Mouse (Mus musculus) hindbrain, embryonic 11.5 days (tissue): ENCODE measurements at regions not wholly inside any gene's neighbourhood (a gene's known extent, or its start where the extent isn't known, plus 50 kb on each side); places are given as distances from the start of the nearest gene placed in this dataset.

Experiments used
- ATAC-seq: fragments of 200-750 bp; cut with Nextera tagmentation; 2 replicates; pipeline ENCODE4 v1.8.0; 2017; ENCODE audit warnings: mild to moderate bottlenecking, moderate TSS enrichment, moderate library complexity; ENCODE audit not compliant: low FRiP score
- DNase-seq: peaks from one replicate; pipeline ENCODE4 v3.0.0-alpha.2; 2015; ENCODE audit warnings: low spot score
- H3K27ac ChIP-seq: fragments of 300-500 bp; sonication (generic); 2 replicates; pipeline ENCODE4 v1.5.1; 2014; ENCODE audit warnings: mild to moderate bottlenecking, low read depth, low read length
- H3K27me3 ChIP-seq: fragments of 300-500 bp; sonication (generic); 2 replicates; pipeline ENCODE4 v1.6.1; 2014; ENCODE audit warnings: mild to moderate bottlenecking, low read length, moderate library complexity, mixed read lengths; ENCODE audit not compliant: control insufficient read depth, insufficient read depth
- H3K36me3 ChIP-seq: fragments of 300-500 bp; sonication (generic); 2 replicates; pipeline ENCODE4 v1.6.1; 2014; ENCODE audit warnings: mild to moderate bottlenecking, low read length, moderate library complexity, mixed read lengths; ENCODE audit not compliant: control insufficient read depth, insufficient read depth
- H3K4me1 ChIP-seq: fragments of 300-500 bp; sonication (generic); replicated peaks from 2 replicates; pipeline ENCODE4 v1.6.1; 2014; ENCODE audit warnings: low read length, mixed read lengths; ENCODE audit not compliant: control insufficient read depth, insufficient read depth
- H3K4me2 ChIP-seq: fragments of 300-500 bp; sonication (generic); replicated peaks from 2 replicates; pipeline ENCODE4 v1.6.1; 2014; ENCODE audit warnings: mild to moderate bottlenecking, low read depth, low read length
- H3K4me3 ChIP-seq: fragments of 300-500 bp; sonication (generic); 2 replicates; pipeline ENCODE4 v1.5.1; 2014; ENCODE audit warnings: low read depth, low read length
- H3K9ac ChIP-seq: fragments of 300-500 bp; sonication (generic); 2 replicates; pipeline ENCODE4 v1.6.1; 2014; ENCODE audit warnings: low read depth, low read length
- H3K9me3 ChIP-seq: fragments of 300-500 bp; sonication (generic); 2 replicates; pipeline ENCODE4 v1.6.1; 2016; ENCODE audit warnings: low read length; ENCODE audit not compliant: control insufficient read depth
- WGBS: fragments of 180-500 bp; shearing (Covaris S2); extraction: QIAGEN DNeasy Blood & Tissue Kit; methylation state at CpG from one replicate; pipeline ENCODE4 v1.1.7; 2014; 5-methylcytosine and 5-hydroxymethylcytosine counted together

GRCm38 (mm10) chr8:118137846-118138245, 145.7 kb upstream of the Cdh13 start:
- no peak for DNase-seq
- Histone ChIP-seq H3K4me1 (no peaks in the 10 kb centered on the region), H3K9me3 (no peaks in the 10 kb centered on the region), H3K27me3 (no peaks in the 10 kb centered on the region), H3K4me2 (no peak overlapping the region), H3K36me3 (no peaks in the 10 kb centered on the region), H3K27ac (no peak overlapping the region), H3K9ac (no peak overlapping the region), H3K4me3 (no peak overlapping the region)
- WGBS, result 77% methylated on average over 3 of the region's 3 CpGs
- ATAC-seq, result no peak

GRCm38 (mm10) chr8:118124993-118125392, 158.5 kb upstream of the Cdh13 start:
- Histone ChIP-seq H3K4me2 (no peak overlapping the region), H3K9me3 (no peaks in the 10 kb centered on the region), H3K27me3 (no peaks in the 10 kb centered on the region), H3K36me3 (no peaks in the 10 kb centered on the region), H3K4me1 (no peaks in the 10 kb centered on the region), H3K27ac (no peak overlapping the region), H3K9ac (no peak overlapping the region), H3K4me3 (no peak overlapping the region)
- WGBS, result 79% methylated on average over 7 of the region's 7 CpGs
- DNase-seq, result peak; percentile 30
- ATAC-seq, result no peak

GRCm38 (mm10) chr8:118114253-118114652, 169.3 kb upstream of the Cdh13 start:
- ATAC-seq, result no peak
- no peak overlapping the region for H3K4me2 ChIP-seq

GRCm38 (mm10) chr8:118104464-118105050, 179.0 kb upstream of the Cdh13 start:
- Histone ChIP-seq H3K27me3 (no peaks in the 10 kb centered on the region), H3K9me3 (no peaks in the 10 kb centered on the region), H3K9ac (no peak overlapping the region), H3K4me3 (no peak overlapping the region), H3K36me3 (no peaks in the 10 kb centered on the region), H3K4me1 (no peaks in the 10 kb centered on the region; the same call in 1 of the 2 replicates), H3K4me2 (no peak overlapping the region), H3K27ac (no peak overlapping the region)
- 76% methylated on average over 14 of the region's 14 CpGs for WGBS
- DNase-seq (no peak), ATAC-seq (no peak)

More at GRCm38 (mm10) chr8:118114253-118114652, 169.3 kb upstream of the Cdh13 start:
- no peak for DNase-seq
- no peak overlapping the region for H3K27ac ChIP-seq
- H3K9me3 ChIP-seq, result no peaks in the 10 kb centered on the region
- H3K4me1 ChIP-seq, result no peaks in the 10 kb centered on the region
- H3K9ac ChIP-seq, result no peak overlapping the region
- no peaks in the 10 kb centered on the region for H3K36me3 ChIP-seq
- H3K27me3 ChIP-seq, result no peaks in the 10 kb centered on the region
- 77% methylated on average over 8 of the region's 8 CpGs for whole genome bisulfite sequencing
- H3K4me3 ChIP-seq, result no peak overlapping the region

- Histone ChIP-seq H3K9ac (no peak overlapping the region), H3K27me3 (no peaks in the 10 kb centered on the region), H3K4me1 (peaks cover 4% of the 10 kb centered on the region; the same call in 1 of the 2 replicates), H3K4me3 (no peak overlapping the region), H3K9me3 (no peaks in the 10 kb centered on the region), H3K36me3 (no peaks in the 10 kb centered on the region), H3K27ac (no peak overlapping the region), H3K4me2 (no peak overlapping the region)
- ATAC-seq (no peak), DNase-seq (no peak)
- WGBS, result 79% methylated on average over 8 of the region's 8 CpGs
Observed at GRCm38 (mm10) chr8:118101346-118101745, 182.2 kb upstream of the Cdh13 start.

GRCm38 (mm10) chr8:118062736-118063135, 220.8 kb upstream of the Cdh13 start:
- 74% methylated on average over 5 of the region's 5 CpGs for WGBS
- no peak for ATAC-seq
- no peaks in the 10 kb centered on the region for H3K9me3 ChIP-seq
- no peak overlapping the region for H3K4me2 ChIP-seq
- H3K4me1 ChIP-seq, result 0 out of 2 replicates have a peak, but pooled peaks cover 3% of the 10 kb centered on the region
- no peaks in the 10 kb centered on the region for H3K27me3 ChIP-seq
- H3K4me3 ChIP-seq, result no peak overlapping the region
- H3K27ac ChIP-seq, result no peak overlapping the region
- no peak for DNase-seq
- H3K36me3 ChIP-seq, result no peaks in the 10 kb centered on the region
- H3K9ac ChIP-seq, result no peak overlapping the region

- WGBS, result 88% methylated on average over 6 of the region's 6 CpGs
- H3K9ac ChIP-seq, result no peak overlapping the region
- no peak for DNase-seq
Observed at GRCm38 (mm10) chr8:118056781-118057180, 226.8 kb upstream of the Cdh13 start.

GRCm38 (mm10) chr8:118055536-118055935, 228.0 kb upstream of the Cdh13 start:
- Histone ChIP-seq H3K36me3 (no peaks in the 10 kb centered on the region), H3K4me2 (no peak overlapping the region), H3K4me3 (no peak overlapping the region), H3K9ac (no peak overlapping the region), H3K27ac (no peak overlapping the region), H3K27me3 (no peaks in the 10 kb centered on the region), H3K4me1 (no peaks in the 10 kb centered on the region), H3K9me3 (no peaks in the 10 kb centered on the region)
- DNase-seq (no peak), ATAC-seq (no peak)
- WGBS, result 83% methylated on average over 5 of the region's 5 CpGs

More at GRCm38 (mm10) chr8:118056781-118057180, 226.8 kb upstream of the Cdh13 start:
- no peak overlapping the region for H3K27ac ChIP-seq
- H3K9me3 ChIP-seq, result no peaks in the 10 kb centered on the region
- no peaks in the 10 kb centered on the region for H3K4me1 ChIP-seq
- H3K27me3 ChIP-seq, result no peaks in the 10 kb centered on the region
- ATAC-seq, result no peak
- no peak overlapping the region for H3K4me2 ChIP-seq
- no peak overlapping the region for H3K4me3 ChIP-seq
- H3K36me3 ChIP-seq, result no peaks in the 10 kb centered on the region

GRCm38 (mm10) chr8:118050386-118050785, 233.1 kb upstream of the Cdh13 start:
- Histone ChIP-seq H3K9me3 (no peaks in the 10 kb centered on the region), H3K27ac (no peak overlapping the region), H3K27me3 (no peaks in the 10 kb centered on the region), H3K36me3 (no peaks in the 10 kb centered on the region), H3K4me2 (no peak overlapping the region), H3K9ac (no peak overlapping the region), H3K4me1 (no peaks in the 10 kb centered on the region), H3K4me3 (no peak overlapping the region)
- DNase-seq (no peak), ATAC-seq (no peak)
- 91% methylated on average over 3 of the region's 3 CpGs for WGBS
